25 mouse cellular contexts compared by ENCODE assay signal in the genomic region with DNA sequence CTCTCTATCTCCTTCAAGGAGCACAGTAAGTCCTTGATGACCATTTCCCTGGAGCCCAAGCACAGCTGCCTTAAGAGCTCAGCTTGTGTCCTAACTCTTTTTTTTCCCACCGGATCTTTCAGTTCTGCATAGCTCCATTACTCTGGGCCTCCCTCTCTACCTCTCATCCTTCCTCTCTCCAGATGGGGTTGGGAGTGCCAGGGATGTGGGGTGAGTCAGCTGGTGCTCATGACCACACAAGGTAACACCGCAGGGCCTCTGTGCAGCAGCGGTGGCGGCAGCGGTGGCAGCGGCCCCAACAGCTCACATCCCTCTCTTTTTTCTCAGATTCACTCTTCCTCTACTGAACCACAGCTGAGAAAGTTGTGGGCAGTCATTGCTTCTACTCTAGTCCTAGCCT.
"Had no signal": no experiment of that assay in that cellular context is flagged by ENCODE, and none has a peak within 500 bp of the region (broad histone marks: within the 10 kb centered on the region; RNA-seq: fewer than 3 reads in every experiment).

No protein-coding gene starts in this region.

- H3K9ac ChIP-seq: heart, embryonic 13.5 days; heart, embryonic 15.5 days; hindbrain, embryonic 14.5 days; intestine, embryonic 15.5 days; limb, embryonic 12.5 days; liver, embryonic 12.5 days; liver, embryonic 14.5 days had no signal

- H3K4me1 ChIP-seq: heart, embryonic 13.5 days; heart, embryonic 15.5 days; intestine, embryonic 15.5 days; liver, embryonic 12.5 days had no signal

- H3K4me3 ChIP-seq: heart, adult 2 months; heart, embryonic 13.5 days; heart, embryonic 15.5 days; intestine, embryonic 15.5 days; layer of hippocampus, adult 2 months; left cerebral cortex, adult 2 months; limb, embryonic 10.5 days; limb, embryonic 12.5 days; liver, embryonic 12.5 days had no signal

- ATAC-seq: hindbrain, embryonic 16.5 days; inflammation-experienced regulatory T-cells, adult 6 months; intestine, embryonic 15.5 days; intestine, postnatal 0 days; liver, embryonic 12.5 days had no signal

- H3K27ac ChIP-seq: heart, adult 2 months; heart, embryonic 13.5 days; heart, embryonic 15.5 days; hindbrain, embryonic 14.5 days; intestine, embryonic 15.5 days; layer of hippocampus, adult 2 months; left cerebral cortex, adult 2 months; limb, embryonic 10.5 days; limb, embryonic 12.5 days; liver, embryonic 12.5 days; liver, embryonic 14.5 days had no signal

- DNase-seq: gastrocnemius, postnatal 14 days; gastrocnemius, postnatal 36 days; heart, adult 11 months; heart, adult 2 months; heart, postnatal 14 days; heart, postnatal 36 days; kidney, adult 18-20 months; kidney, adult 8-10 months; kidney, postnatal 10 days; kidney, postnatal 25 days; kidney, postnatal 4 days had no signal

- H3K36me3 ChIP-seq: heart, embryonic 13.5 days; heart, embryonic 15.5 days; intestine, embryonic 15.5 days; limb, embryonic 10.5 days; limb, embryonic 12.5 days; liver, embryonic 12.5 days had no signal

- H3K4me2 ChIP-seq: heart, embryonic 11.5 days; heart, embryonic 13.5 days; heart, embryonic 15.5 days; hindbrain, embryonic 14.5 days; intestine, embryonic 15.5 days; limb, embryonic 12.5 days; liver, embryonic 12.5 days had no signal

- H3K9me3 ChIP-seq: heart, embryonic 13.5 days; heart, embryonic 15.5 days; intestine, embryonic 15.5 days; limb, embryonic 10.5 days; limb, embryonic 12.5 days; liver, embryonic 12.5 days had no signal
